Mouse (Mus musculus) layer of hippocampus, adult 8-10 months (tissue): ENCODE results near the gene B3galt5. TPM values are rescaled to one million over a fixed set of nuclear protein-coding genes. Genes with fewer than 3 reads are reported as not detected.
A peak's percentile ranks its signal among the peaks of the same experiment; 100 is the strongest.
"Not testable (repeated sequence)": the region's sequence is repeated elsewhere in the genome, so short reads cannot be mapped to it uniquely, and the experiment has no call there.

Source experiments
- DNase-seq, 2 experiments: peaks; one replicate each; pipeline ENCODE4 v3.0.0; 2022; ENCODE audit warnings: low spot score in 2 of 2
- total RNA-seq, 4 experiments: library from RNA; stranded (reverse); gene quantifications; 2 replicates each; pipeline ENCODE4 v1.2.4; 2022

Gene B3galt5
- total RNA-seq, 4 experiments from 2014 or later, result 55.0 to 58.0 (median 56.9) TPM

- DNase-seq, result no peak
Observed at GRCm38 (mm10) chr16:96258429-96258828, 22.8 kb downstream of the B3galt5 start.

GRCm38 (mm10) chr16:96271736-96272135 is 36.1 kb downstream of the B3galt5 start:
- no peak for DNase-seq

- peak; percentile 32 to 35 for DNase-seq
Observed at GRCm38 (mm10) chr16:96272929-96273619, 37.5 kb downstream of the B3galt5 start.

GRCm38 (mm10) chr16:96276596-96276995 is 41.0 kb downstream of the B3galt5 start:
- no peak for DNase-seq

GRCm38 (mm10) chr16:96278491-96279224 is 43.1 kb downstream of the B3galt5 start:
- peak; percentile 40 to 49 for DNase-seq

DNA sequence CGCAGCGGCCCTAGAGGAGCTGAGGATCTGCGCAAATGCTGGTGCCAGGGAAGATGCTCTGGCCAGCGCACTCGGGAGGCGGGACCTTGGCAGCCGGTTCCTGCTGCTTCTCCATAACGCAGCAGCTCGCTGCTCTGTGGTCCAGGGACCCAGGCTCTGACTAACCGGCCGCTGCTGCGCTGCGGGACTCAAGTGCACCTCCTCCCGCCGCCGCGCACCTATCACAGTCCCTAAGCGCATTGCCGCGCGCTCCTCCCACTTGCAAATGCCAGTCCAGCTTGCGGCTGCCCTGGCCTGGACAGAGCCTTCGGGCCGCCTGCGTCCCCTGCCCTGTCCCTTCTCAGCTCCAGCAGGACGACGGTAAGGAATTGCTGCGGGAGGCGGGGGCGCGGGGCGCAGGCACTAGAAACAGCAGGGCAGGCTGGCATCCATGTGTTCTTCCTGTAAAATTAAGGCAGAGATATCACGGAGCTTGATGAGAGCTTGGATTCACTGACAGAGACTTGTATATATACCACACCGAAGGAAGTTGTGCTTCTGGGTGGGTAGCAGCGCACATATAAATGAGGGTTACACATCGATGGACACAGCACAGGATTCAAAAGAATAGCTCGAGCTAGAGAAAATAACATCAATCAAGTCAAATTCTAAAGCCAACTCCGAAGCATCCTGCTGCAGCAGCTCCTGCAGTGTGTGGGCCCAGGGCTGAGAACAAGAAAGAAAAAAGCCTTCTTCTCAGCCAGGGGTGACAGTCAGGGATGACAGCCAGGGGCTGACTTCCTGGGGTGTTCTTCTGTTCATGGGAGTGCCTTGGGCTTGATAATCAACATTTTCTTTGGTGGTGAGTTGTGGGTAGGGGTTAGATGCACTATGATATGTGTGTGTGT is 45.4 kb downstream of the B3galt5 start:
- peak; percentile 43 to 61 for DNase-seq

GRCm38 (mm10) chr16:96282566-96282965 is 47.0 kb downstream of the B3galt5 start:
- no peak for DNase-seq

DNA sequence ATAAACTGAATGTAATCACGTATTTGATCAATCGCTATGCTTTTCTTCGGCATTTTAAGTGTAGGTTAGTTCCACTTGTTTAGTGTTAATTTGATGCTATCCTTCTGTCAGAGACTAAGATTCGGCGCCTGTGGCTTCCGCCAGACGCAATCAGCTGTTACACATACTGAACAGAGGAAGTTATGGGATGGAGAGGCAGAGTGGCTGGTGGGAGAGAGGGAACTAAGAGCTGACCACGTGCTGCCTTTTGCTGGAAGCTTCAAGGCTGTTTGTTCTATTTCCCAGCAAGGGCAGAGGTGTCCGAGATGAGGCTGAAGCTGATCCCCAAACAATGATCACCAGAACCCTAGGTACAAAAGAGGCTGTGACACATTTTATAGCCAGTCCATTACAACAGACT is 56.3 kb downstream of the B3galt5 start:
- no peak for DNase-seq

GRCm38 (mm10) chr16:96292530-96293173 is 57.1 kb downstream of the B3galt5 start:
- no peak for DNase-seq

GRCm38 (mm10) chr16:96298075-96298474 is 62.5 kb downstream of the B3galt5 start:
- DNase-seq, result no peak

- DNase-seq, result no peak
Observed at GRCm38 (mm10) chr16:96298574-96298973, 63.0 kb downstream of the B3galt5 start.

- no peak for DNase-seq
Observed at GRCm38 (mm10) chr16:96303356-96303755, 67.8 kb downstream of the B3galt5 start.

- no peak for DNase-seq
Observed at GRCm38 (mm10) chr16:96304438-96304837, 68.8 kb downstream of the B3galt5 start.

DNA sequence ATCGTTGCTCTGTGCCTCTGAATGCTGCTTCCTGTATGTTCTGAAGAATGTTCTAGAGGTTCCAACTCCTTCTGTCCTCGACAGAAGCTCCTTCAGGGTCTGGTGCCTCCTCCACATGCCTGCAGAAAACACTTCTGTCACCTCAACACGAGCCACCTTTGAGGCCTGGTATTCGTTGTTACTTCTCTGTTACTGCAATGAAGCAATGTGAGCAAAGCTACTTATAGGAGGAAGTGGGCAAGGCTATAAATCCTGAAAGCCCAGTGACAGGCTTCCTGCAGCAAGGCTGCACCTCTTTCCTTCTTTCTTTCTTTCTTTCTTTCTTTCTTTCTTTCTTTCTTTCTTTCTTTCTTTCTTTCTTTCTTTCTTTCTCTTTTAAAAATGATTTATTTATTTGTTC is 71.3 kb downstream of the B3galt5 start:
- DNase-seq, result no peak

DNA sequence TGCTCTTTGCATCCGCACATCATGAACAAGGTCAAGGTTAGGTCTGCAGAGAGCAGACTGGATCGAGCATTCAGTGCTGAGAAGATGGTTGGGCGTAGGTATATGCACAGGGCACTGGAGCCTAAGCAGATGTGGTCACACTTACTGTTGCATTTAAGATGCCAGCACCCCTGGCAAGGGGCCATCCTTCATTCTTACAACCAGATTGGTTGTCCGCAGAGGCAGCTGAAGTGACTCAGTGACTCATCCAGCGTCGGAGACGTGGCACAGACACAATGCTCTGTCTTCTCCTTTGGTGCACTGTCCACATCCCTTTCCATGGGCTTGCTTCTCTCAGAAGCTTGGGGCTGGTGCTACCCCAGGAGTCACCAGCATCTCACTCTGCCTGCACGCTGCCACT is 82.2 kb downstream of the B3galt5 start:
- no peak for DNase-seq

DNA sequence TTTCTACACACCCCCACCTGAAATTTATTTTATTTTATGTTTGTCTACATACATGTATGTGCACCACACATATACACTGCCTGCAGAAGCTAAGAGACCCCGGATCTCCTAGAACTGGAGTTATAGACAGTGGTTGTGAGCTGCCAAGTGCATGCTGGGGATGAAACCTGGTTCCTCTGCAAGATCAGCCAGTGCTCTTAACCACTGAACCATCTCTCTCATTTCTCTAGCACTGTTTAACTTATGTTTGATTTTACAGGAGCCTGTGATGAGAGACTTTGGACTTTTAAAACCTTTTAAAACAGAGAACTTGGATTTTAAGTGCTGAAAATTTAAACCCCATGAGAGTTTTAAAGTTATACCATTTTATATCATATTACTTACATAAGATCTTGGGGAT is 87.1 kb downstream of the B3galt5 start:
- DNase-seq, result no peak

DNA sequence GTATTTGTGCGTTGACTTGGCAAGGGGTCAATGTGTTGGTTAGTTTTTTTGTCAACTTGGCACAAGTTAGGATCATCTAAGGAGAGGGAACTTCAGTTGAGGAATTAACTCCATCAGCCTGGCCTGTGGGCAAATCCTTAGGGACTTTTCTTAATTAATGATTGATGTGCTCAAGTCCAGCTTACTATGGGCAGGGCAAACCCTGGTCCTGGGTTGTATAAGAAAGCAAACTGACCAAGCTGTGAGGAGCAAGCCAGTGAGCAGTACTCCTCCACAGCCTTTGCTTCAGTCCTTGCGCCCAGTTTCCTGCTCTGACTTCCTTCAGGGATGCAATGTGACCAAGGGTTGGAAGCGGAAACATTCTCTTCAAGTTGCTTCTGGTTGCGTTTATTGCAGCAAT is 87.6 kb downstream of the B3galt5 start:
- no peak for DNase-seq

DNA sequence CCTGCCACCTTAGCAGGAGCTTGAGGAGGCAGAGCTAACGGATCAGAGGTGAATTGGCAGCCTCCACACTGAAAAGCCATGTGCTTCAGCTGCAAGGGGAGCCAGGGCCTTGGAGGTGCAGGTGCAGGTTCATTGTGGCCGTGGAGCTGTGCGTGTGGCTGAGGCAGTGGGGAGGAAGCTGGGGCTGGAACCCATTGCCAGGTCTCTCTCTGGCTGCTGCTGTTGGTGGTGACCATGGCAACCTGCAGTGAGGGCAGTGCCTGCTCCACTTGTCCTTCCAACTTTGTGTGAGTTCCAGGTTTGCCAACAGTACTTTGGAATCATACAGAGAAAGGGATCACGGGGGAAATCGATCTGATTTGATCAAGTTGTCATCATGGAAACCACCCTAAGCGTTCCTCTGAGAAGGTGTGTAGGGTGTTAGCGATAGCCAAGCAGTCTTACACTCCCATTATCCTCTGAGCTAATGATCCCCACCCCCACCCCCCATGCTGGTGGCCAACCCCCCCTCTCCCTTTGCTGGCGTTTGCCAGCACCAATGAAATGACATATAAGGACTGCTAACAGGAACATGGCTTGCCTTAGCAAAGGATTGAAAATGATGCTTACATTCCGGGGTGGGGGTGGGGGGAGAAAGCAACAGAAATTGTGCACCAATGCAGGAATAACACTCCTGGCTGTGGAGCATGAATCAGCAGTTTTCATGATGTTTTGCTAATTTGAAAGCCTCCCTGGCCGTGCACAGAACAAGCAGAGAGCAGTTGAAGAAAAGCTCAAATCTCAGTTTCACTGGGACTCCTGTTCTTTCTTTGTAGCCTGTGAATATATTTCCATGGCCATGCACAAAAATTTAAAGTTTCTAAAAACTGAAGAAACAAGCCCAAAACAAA is 90.8 kb downstream of the B3galt5 start:
- DNase-seq, result peak; percentile 44 to 61

DNA sequence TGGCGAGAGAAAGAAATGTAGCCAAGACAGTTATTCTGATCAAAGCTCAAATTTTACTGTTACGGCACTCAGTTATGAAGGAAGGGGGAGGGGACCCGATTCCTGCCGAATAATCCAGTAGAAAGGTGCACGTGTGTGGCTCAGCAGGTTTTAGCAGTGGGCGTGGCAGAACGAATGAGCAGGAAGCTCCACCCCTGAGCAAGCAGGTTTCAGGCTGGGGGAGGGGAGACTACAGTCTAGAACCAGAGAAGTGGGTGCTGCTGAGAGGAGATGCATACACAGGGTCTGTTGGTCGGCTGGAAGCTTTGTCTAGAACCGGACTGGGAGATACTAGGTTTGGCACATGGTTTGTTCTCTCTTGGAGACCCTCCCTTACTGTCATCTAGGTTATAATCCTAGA is 91.7 kb downstream of the B3galt5 start:
- DNase-seq, result not testable (repeated sequence)

DNA sequence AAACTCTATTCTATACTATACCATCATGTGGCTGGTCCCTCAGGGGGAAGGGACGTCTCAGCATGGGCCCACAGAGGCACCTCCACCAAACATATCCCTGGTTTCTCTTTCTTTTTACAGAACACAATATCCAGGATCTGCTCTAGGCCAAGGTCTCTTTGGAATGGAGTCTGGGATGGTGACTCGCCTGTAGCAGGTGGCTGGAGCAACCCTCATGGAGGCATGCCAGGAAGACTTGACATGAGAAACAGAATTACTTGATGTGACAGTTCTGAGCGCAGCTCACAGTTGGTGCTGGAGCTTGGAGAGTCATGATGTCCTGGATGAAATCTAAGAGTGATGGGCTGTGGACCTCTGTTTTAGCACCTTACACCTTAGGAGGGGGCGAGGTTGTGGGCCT is 104.0 kb downstream of the B3galt5 start:
- no peak for DNase-seq
